Mouse (Mus musculus) cortical plate, adult 2 months (tissue): ENCODE results near the gene Slc4a11.

Experiments
- CTCF ChIP-seq: fragments of 200-500 bp; IDR thresholded peaks from 2 replicates; pipeline ENCODE4 v1.5.1; 2011; ENCODE audit warnings: mild to moderate bottlenecking, control low read depth, low read length; ENCODE audit not compliant: insufficient read depth; ENCODE audit errors: extremely low read depth
- POLR2A ChIP-seq: fragments of 200-500 bp; IDR thresholded peaks from 2 replicates; pipeline ENCODE4 v1.6.1; 2011; ENCODE audit warnings: mild to moderate bottlenecking, low read length, control low read depth; ENCODE audit not compliant: insufficient read depth; ENCODE audit errors: extremely low read depth

DNA sequence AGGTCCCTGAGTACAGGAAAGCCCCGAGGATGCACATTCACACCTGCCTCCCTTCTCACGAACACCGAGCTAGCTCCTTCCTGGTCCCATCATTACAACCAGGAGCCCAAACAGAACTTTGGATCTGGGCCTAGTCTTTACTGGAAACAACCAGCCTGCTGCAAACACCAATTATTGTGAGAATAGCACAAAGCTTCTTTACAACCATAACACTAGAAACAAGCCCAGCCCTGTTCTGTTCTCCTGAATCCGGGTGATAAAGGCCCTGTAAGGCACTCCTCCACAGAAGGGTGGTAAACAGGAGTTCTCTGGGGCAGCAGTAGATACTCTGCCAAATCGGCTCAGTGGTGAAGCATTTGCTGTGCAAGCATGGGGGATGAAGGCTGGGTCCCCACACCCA lies 38.0 kb upstream of the Slc4a11 start:
- TF ChIP-seq CTCF, result no peak
- TF ChIP-seq POLR2A, result no peak
